Mouse (Mus musculus) forebrain, embryonic 13.5 days (tissue): ENCODE measurements around the gene Troap. TPM values are rescaled to one million over a fixed set of nuclear protein-coding genes. Genes with fewer than 3 reads are reported as not detected.

Experiments
- ATAC-seq: fragments of 200-750 bp; cut with Nextera tagmentation; 2 replicates; pipeline ENCODE4 v1.8.0; 2017
- H3K27ac ChIP-seq: fragments of 300-500 bp; sonication (generic); 2 replicates; pipeline ENCODE4 v1.5.1; 2015; ENCODE audit warnings: inconsistent platforms, mild to moderate bottlenecking, moderate library complexity
- H3K27me3 ChIP-seq: fragments of 300-500 bp; sonication (generic); 2 replicates; pipeline ENCODE4 v1.6.1; 2015; ENCODE audit warnings: mild to moderate bottlenecking, inconsistent platforms
- H3K36me3 ChIP-seq: fragments of 300-500 bp; sonication (generic); 2 replicates; pipeline ENCODE4 v1.6.1; 2015; ENCODE audit warnings: mild to moderate bottlenecking, inconsistent platforms; ENCODE audit not compliant: poor library complexity, severe bottlenecking
- H3K4me1 ChIP-seq: fragments of 300-500 bp; sonication (generic); 2 replicates; pipeline ENCODE4 v1.6.1; 2015; ENCODE audit warnings: inconsistent platforms
- H3K4me2 ChIP-seq: fragments of 300-500 bp; sonication (generic); 2 replicates; pipeline ENCODE4 v1.6.1; 2015; ENCODE audit warnings: inconsistent platforms, mild to moderate bottlenecking, moderate library complexity
- H3K4me3 ChIP-seq: fragments of 300-500 bp; sonication (generic); 2 replicates; pipeline ENCODE4 v1.5.1; 2015; ENCODE audit warnings: mild to moderate bottlenecking, inconsistent platforms
- H3K9ac ChIP-seq: fragments of 300-500 bp; sonication (generic); 2 replicates; pipeline ENCODE4 v1.6.1; 2015; ENCODE audit warnings: mild to moderate bottlenecking, inconsistent platforms
- H3K9me3 ChIP-seq: fragments of 300-500 bp; sonication (generic); replicated peaks from 2 replicates; pipeline ENCODE4 v1.6.1; 2016; ENCODE audit warnings: inconsistent platforms
- WGBS: fragments of 180-500 bp; shearing (Covaris S2); methylation state at CpG from one replicate; pipeline ENCODE4 v1.1.7; 2015; 5-methylcytosine and 5-hydroxymethylcytosine counted together
- polyA plus RNA-seq: library from polyadenylated mRNA; unstranded; fragments of >200 nt; fragmentation: Nextera tagmentation; extraction: Ambion mirVana; gene quantifications from 2 replicates; pipeline ENCODE4 v1.2.1, GENCODE M21; 2015

Troap gene
- polyA plus RNA-seq, 1 experiment from 2014 or later = 38.6 TPM

GRCm38 (mm10) chr15:99111139-99111538 is 36.8 kb downstream of the Troap start:
- H3K36me3 ChIP-seq = no peaks in the 10 kb centered on the region
- H3K9ac ChIP-seq = no peak overlapping the region
- H3K4me1 ChIP-seq = no peaks in the 10 kb centered on the region
- 96% methylated on average over 3 of the region's 3 CpGs for WGBS
- ATAC-seq = no peak
- H3K9me3 ChIP-seq = no peaks in the 10 kb centered on the region
- no peak overlapping the region for H3K4me2 ChIP-seq
- no peak overlapping the region for H3K4me3 ChIP-seq
- H3K27me3 ChIP-seq = no peaks in the 10 kb centered on the region
- no peak overlapping the region for H3K27ac ChIP-seq

- H3K9ac ChIP-seq = no peak overlapping the region
- H3K9me3 ChIP-seq = no peaks in the 10 kb centered on the region
- H3K4me3 ChIP-seq = no peak overlapping the region
- H3K36me3 ChIP-seq = no peaks in the 10 kb centered on the region
- H3K4me1 ChIP-seq = no peaks in the 10 kb centered on the region
- no peaks in the 10 kb centered on the region for H3K27me3 ChIP-seq
- no peak overlapping the region for H3K4me2 ChIP-seq
- no peak for ATAC-seq
- WGBS = 73% methylated on average over 4 of the region's 4 CpGs
- no peak overlapping the region for H3K27ac ChIP-seq
These were observed 37.4 kb downstream of the Troap start for GRCm38 (mm10) chr15:99111809-99112208.

- no peak overlapping the region for H3K4me2 ChIP-seq
- H3K9me3 ChIP-seq = no peaks in the 10 kb centered on the region
- WGBS = 75% methylated on average over 11 of the region's 11 CpGs
- H3K27me3 ChIP-seq = no peaks in the 10 kb centered on the region
- H3K4me3 ChIP-seq = no peak overlapping the region
- ATAC-seq = no peak
- H3K9ac ChIP-seq = no peak overlapping the region
- H3K27ac ChIP-seq = no peak overlapping the region
- no peaks in the 10 kb centered on the region for H3K4me1 ChIP-seq
- H3K36me3 ChIP-seq = no peaks in the 10 kb centered on the region
These were observed 38.5 kb downstream of the Troap start for GRCm38 (mm10) chr15:99112843-99113395.

GRCm38 (mm10) chr15:99113396-99113975 is 39.1 kb downstream of the Troap start:
- ATAC-seq = no peak
- Histone ChIP-seq H3K9me3 (no peaks in the 10 kb centered on the region), H3K4me3 (no peak overlapping the region), H3K27ac (no peak overlapping the region), H3K36me3 (no peaks in the 10 kb centered on the region), H3K9ac (no peak overlapping the region), H3K27me3 (no peaks in the 10 kb centered on the region), H3K4me1 (no peaks in the 10 kb centered on the region), H3K4me2 (no peak overlapping the region)
- 6% methylated on average over 9 of the region's 9 CpGs for WGBS

GRCm38 (mm10) chr15:99114312-99115064 is 40.1 kb downstream of the Troap start:
- H3K27me3 ChIP-seq = no peaks in the 10 kb centered on the region
- H3K9ac ChIP-seq = no peak overlapping the region
- 49% methylated on average over 14 of the region's 14 CpGs for WGBS
- ATAC-seq = no peak
- H3K9me3 ChIP-seq = no peaks in the 10 kb centered on the region
- H3K36me3 ChIP-seq = no peaks in the 10 kb centered on the region
- H3K4me3 ChIP-seq = no peak overlapping the region
- H3K27ac ChIP-seq = no peak overlapping the region
- no peak overlapping the region for H3K4me2 ChIP-seq
- H3K4me1 ChIP-seq = no peaks in the 10 kb centered on the region

GRCm38 (mm10) chr15:99115065-99115423 is 40.7 kb downstream of the Troap start:
- Histone ChIP-seq H3K4me2 (no peak overlapping the region), H3K36me3 (no peaks in the 10 kb centered on the region), H3K27me3 (no peaks in the 10 kb centered on the region), H3K9ac (no peak overlapping the region), H3K4me3 (no peak overlapping the region), H3K27ac (no peak overlapping the region), H3K9me3 (no peaks in the 10 kb centered on the region), H3K4me1 (no peaks in the 10 kb centered on the region)
- ATAC-seq = no peak
- WGBS = 85% methylated on average over 7 of the region's 7 CpGs

- no peak overlapping the region for H3K27ac ChIP-seq
- no peaks in the 10 kb centered on the region for H3K27me3 ChIP-seq
- H3K9me3 ChIP-seq = no peaks in the 10 kb centered on the region
- 59% methylated on average over 11 of the region's 11 CpGs for WGBS
- no peaks in the 10 kb centered on the region for H3K4me1 ChIP-seq
- no peak overlapping the region for H3K9ac ChIP-seq
- H3K4me2 ChIP-seq = no peak overlapping the region
- H3K36me3 ChIP-seq = no peaks in the 10 kb centered on the region
- ATAC-seq = no peak
- no peak overlapping the region for H3K4me3 ChIP-seq
These were observed 42.2 kb downstream of the Troap start for GRCm38 (mm10) chr15:99116539-99116938.

GRCm38 (mm10) chr15:99120814-99121213 is 46.4 kb downstream of the Troap start:
- 17% methylated on average over 11 of the region's 11 CpGs for WGBS
- H3K4me1 ChIP-seq = peaks cover 5% of the 10 kb centered on the region; the same call in 1 of the 2 replicates
- no peaks in the 10 kb centered on the region for H3K36me3 ChIP-seq
- H3K9me3 ChIP-seq = no peaks in the 10 kb centered on the region
- no peaks in the 10 kb centered on the region for H3K27me3 ChIP-seq
- no peak overlapping the region for H3K27ac ChIP-seq
- H3K4me2 ChIP-seq = no peak overlapping the region
- no peak overlapping the region for H3K4me3 ChIP-seq
- H3K9ac ChIP-seq = no peak overlapping the region
- ATAC-seq = no peak

- Histone ChIP-seq H3K9ac (no peak overlapping the region), H3K4me3 (no peak overlapping the region), H3K9me3 (no peaks in the 10 kb centered on the region), H3K4me1 (peaks cover 6% of the 10 kb centered on the region), H3K4me2 (no peak overlapping the region), H3K27me3 (no peaks in the 10 kb centered on the region), H3K36me3 (no peaks in the 10 kb centered on the region), H3K27ac (no peak overlapping the region)
- 80% methylated on average over 2 of the region's 2 CpGs for WGBS
- no peak for ATAC-seq
These were observed 48.3 kb downstream of the Troap start for GRCm38 (mm10) chr15:99122642-99123041.

- 2% methylated on average over 12 of the region's 12 CpGs for WGBS
- Histone ChIP-seq H3K36me3 (no peaks in the 10 kb centered on the region), H3K4me1 (peaks cover 36% of the 10 kb centered on the region), H3K4me3 (peak within 1 kb of the TSS; percentile 82), H3K27me3 (no peaks in the 10 kb centered on the region), H3K9ac (peak within 1 kb of the TSS; percentile 89), H3K4me2 (peak within 1 kb of the TSS; percentile 76), H3K27ac (peak within 1 kb of the TSS; percentile 96), H3K9me3 (no peaks in the 10 kb centered on the region)
- ATAC-seq = no peak
These were observed 51.3 kb downstream of the Troap start, which contains the start of gene Spats2 for GRCm38 (mm10) chr15:99125711-99126080. Spats2 (plus strand) TSS chr15:99125916.

- WGBS = under 1% methylated on average over 76 of the region's 115 CpGs
- Histone ChIP-seq H3K4me1 (peaks cover 39% of the 10 kb centered on the region), H3K4me3 (peak overlapping the region; percentile 82), H3K27ac (peak overlapping the region; percentile 96), H3K36me3 (no peaks in the 10 kb centered on the region), H3K9ac (peak overlapping the region; percentile 89), H3K27me3 (no peaks in the 10 kb centered on the region), H3K9me3 (no peaks in the 10 kb centered on the region), H3K4me2 (peak overlapping the region; percentile 76)
- ATAC-seq = peak; percentile 93
These were observed 51.9 kb downstream of the Troap start for GRCm38 (mm10) chr15:99126081-99126815.

GRCm38 (mm10) chr15:99126816-99127365 is 52.5 kb downstream of the Troap start:
- Histone ChIP-seq H3K36me3 (peaks cover 4% of the 10 kb centered on the region; the same call in 1 of the 2 replicates), H3K27me3 (no peaks in the 10 kb centered on the region), H3K9ac (peak overlapping the region; percentile 89), H3K4me1 (peaks cover 39% of the 10 kb centered on the region), H3K27ac (peak overlapping the region; percentile 96), H3K9me3 (no peaks in the 10 kb centered on the region), H3K4me3 (peak overlapping the region; percentile 82), H3K4me2 (peak overlapping the region; percentile 76)
- peak; percentile 46 for ATAC-seq
- under 1% methylated on average over 35 of the region's 35 CpGs for whole genome bisulfite sequencing
